22 mouse cellular contexts compared by ENCODE assay signal in genomic region chr5:92321631-92322400, GRCm38 (mm10). TPM values are rescaled to one million over a fixed set of nuclear protein-coding genes. Genes with fewer than 3 reads are reported as not detected.
DNase-seq lines count a peak whose midpoint lies in the region; ATAC-seq and TF ChIP-seq lines count a peak whose summit lies in the region.
"Had no signal": no experiment of that assay in that cellular context is flagged by ENCODE, and none has a peak within 500 bp of the region (broad histone marks: within the 10 kb centered on the region; RNA-seq: fewer than 3 reads in every experiment).

No protein-coding gene starts in this region.

- no peak for TF ChIP-seq EP300 in stomach, postnatal 0 days (optimal IDR thresholded peaks at IDR 0.05)

- H3K36me3 ChIP-seq in intestine, postnatal 0 days (ENCODE audit: control insufficient read depth, insufficient read depth): no peaks in the 10 kb centered on the region
- H3K36me3 ChIP-seq in stomach, postnatal 0 days (ENCODE audit: control insufficient read depth, insufficient read depth, low read length): no peaks in the 10 kb centered on the region
- no peaks in the 10 kb centered on the region for H3K36me3 ChIP-seq in hindbrain, embryonic 13.5 days
- H3K36me3 ChIP-seq: embryonic facial prominence, embryonic 12.5 days; heart, embryonic 13.5 days; liver, embryonic 15.5 days had no signal

- no peak overlapping the region for H3K4me3 ChIP-seq in lung, adult 2 months (replicated peaks; ENCODE audit: extremely low read depth, low read depth, low read length)
- no peak overlapping the region for H3K4me3 ChIP-seq in intestine, postnatal 0 days (ENCODE audit: low read depth, low read length)
- no peak overlapping the region for H3K4me3 ChIP-seq in stomach, postnatal 0 days (ENCODE audit: low read depth, low read length)
- H3K4me3 ChIP-seq in hindbrain, embryonic 13.5 days: no peak overlapping the region
- H3K4me3 ChIP-seq: embryonic facial prominence, embryonic 12.5 days; heart, embryonic 13.5 days; layer of hippocampus, adult 2 months; liver, embryonic 15.5 days had no signal

- WGBS in lung, adult 2 months: 48% methylated on average over 8 of the region's 8 CpGs
- WGBS in intestine, postnatal 0 days: 50% methylated on average over 8 of the region's 8 CpGs
- WGBS in stomach, postnatal 0 days: 35% methylated on average over 8 of the region's 8 CpGs
- 77% methylated on average over 8 of the region's 8 CpGs for WGBS in hindbrain, embryonic 13.5 days

- no peak for TF ChIP-seq POLR2A in lung, adult 2 months (IDR thresholded peaks at IDR 0.05; ENCODE audit: borderline replicate concordance, extremely low read depth, low read depth, low read length)

- H3K4me2 ChIP-seq in intestine, postnatal 0 days (replicated peaks; ENCODE audit: low read depth): no peak overlapping the region
- H3K4me2 ChIP-seq in stomach, postnatal 0 days (replicated peaks; ENCODE audit: low read depth): no peak overlapping the region
- no peak overlapping the region for H3K4me2 ChIP-seq in hindbrain, embryonic 13.5 days
- H3K4me2 ChIP-seq: embryonic facial prominence, embryonic 12.5 days; heart, embryonic 13.5 days; liver, embryonic 15.5 days had no signal

- TF ChIP-seq CTCF in lung, adult 2 months (IDR thresholded peaks at IDR 0.05; ENCODE audit: insufficient read depth, low read length): no peak
- peak; percentile 25 for TF ChIP-seq CTCF in intestine, postnatal 0 days (IDR thresholded peaks at IDR 0.05; ENCODE audit: low read depth)
- TF ChIP-seq CTCF in stomach, postnatal 0 days (IDR thresholded peaks at IDR 0.05; ENCODE audit: low read depth): peak; percentile 36; the same call in 1 of the 2 replicates

- H3K9me3 ChIP-seq in intestine, postnatal 0 days (ENCODE audit: control insufficient read depth): no peaks in the 10 kb centered on the region
- no peaks in the 10 kb centered on the region for H3K9me3 ChIP-seq in stomach, postnatal 0 days (ENCODE audit: control insufficient read depth, low read length)
- no peaks in the 10 kb centered on the region for H3K9me3 ChIP-seq in hindbrain, embryonic 13.5 days
- H3K9me3 ChIP-seq: embryonic facial prominence, embryonic 12.5 days; heart, embryonic 13.5 days; liver, embryonic 15.5 days had no signal

- no peaks in the 10 kb centered on the region for H3K27me3 ChIP-seq in intestine, postnatal 0 days (replicated peaks; ENCODE audit: control insufficient read depth, insufficient read depth, low read length)
- no peaks in the 10 kb centered on the region for H3K27me3 ChIP-seq in stomach, postnatal 0 days (ENCODE audit: control insufficient read depth, insufficient read depth, low read length)
- H3K27me3 ChIP-seq in hindbrain, embryonic 13.5 days: no peaks in the 10 kb centered on the region
- H3K27me3 ChIP-seq: embryonic facial prominence, embryonic 12.5 days; heart, embryonic 13.5 days had no signal

- H3K27ac ChIP-seq in intestine, postnatal 0 days (ENCODE audit: low read depth, low read length): no peak overlapping the region
- no peak overlapping the region for H3K27ac ChIP-seq in stomach, postnatal 0 days (replicated peaks)
- no peak overlapping the region for H3K27ac ChIP-seq in hindbrain, embryonic 13.5 days
- H3K27ac ChIP-seq: embryonic facial prominence, embryonic 12.5 days; heart, embryonic 13.5 days; hindbrain, postnatal 0 days; layer of hippocampus, adult 2 months; liver, embryonic 15.5 days; macrophage had no signal

- no peaks in the 10 kb centered on the region; the same call in none of the 2 replicates for H3K4me1 ChIP-seq in lung, adult 2 months (ENCODE audit: control insufficient read depth, insufficient read depth, low read length)
- no peaks in the 10 kb centered on the region for H3K4me1 ChIP-seq in intestine, postnatal 0 days (replicated peaks; ENCODE audit: control insufficient read depth, insufficient read depth, low read length)
- H3K4me1 ChIP-seq in stomach, postnatal 0 days (replicated peaks; ENCODE audit: control insufficient read depth, insufficient read depth): no peaks in the 10 kb centered on the region
- no peaks in the 10 kb centered on the region for H3K4me1 ChIP-seq in hindbrain, embryonic 13.5 days (replicated peaks)
- H3K4me1 ChIP-seq: embryonic facial prominence, embryonic 12.5 days had no signal

- no peak overlapping the region for H3K9ac ChIP-seq in intestine, postnatal 0 days (ENCODE audit: low read depth, low read length)
- no peak overlapping the region for H3K9ac ChIP-seq in stomach, postnatal 0 days (ENCODE audit: low read length)
- no peak overlapping the region for H3K9ac ChIP-seq in hindbrain, embryonic 13.5 days
- H3K9ac ChIP-seq: embryonic facial prominence, embryonic 12.5 days; heart, embryonic 13.5 days; liver, embryonic 15.5 days had no signal

- peak; percentile 6 for DNase-seq in kidney, adult 18-20 months
- no peak for DNase-seq in kidney, postnatal 36 days
- peak; percentile 9 for DNase-seq in lung, postnatal 36 days
- no peak for DNase-seq in lung, adult 2 months
- no peak for DNase-seq in stomach, postnatal 0 days (ENCODE audit: low spot score)
- DNase-seq in urinary bladder, postnatal 10 days (ENCODE audit: low spot score): no peak
- DNase-seq: cerebellum, adult 9-10 months; gastrocnemius, postnatal 25 days; heart, postnatal 36 days; midbrain, embryonic 14.5 days; retina, postnatal 1 day; thymus, postnatal 4 days had no signal

- ATAC-seq in intestine, postnatal 0 days: no peak
- ATAC-seq in stomach, postnatal 0 days (ENCODE audit: low FRiP score, low TSS enrichment): peak; percentile 42; the same call in 1 of the 2 replicates
- no peak for ATAC-seq in hindbrain, embryonic 13.5 days (ENCODE audit: low FRiP score)
- ATAC-seq: hindbrain, postnatal 0 days had no signal

RNA-seq across cellular contexts. Expression of gene Cxcl9, which starts 6.1 kb away (rescaled TPM):
- polyA plus RNA-seq in lung, adult 2 months (2012; rRNA removed): 1.8 and 3.0 TPM in 2 replicates
- 0.05 and 0.18 TPM in 2 replicates for polyA plus RNA-seq in intestine, postnatal 0 days (2015; fragmentation: Nextera tagmentation; extraction: Ambion mirVana)
- 0.11 TPM in 1 of 2 replicates, not detected in the other for polyA plus RNA-seq in stomach, postnatal 0 days (2015; fragmentation: Nextera tagmentation; extraction: Ambion mirVana)
- not detected in 2 replicates for polyA plus RNA-seq in hindbrain, embryonic 13.5 days (2015; fragmentation: Nextera tagmentation; extraction: Ambion mirVana)
- polyA plus RNA-seq: cortical plate, adult 2 months; embryonic facial prominence, embryonic 12.5 days; forebrain, embryonic 11.5 days; heart, embryonic 13.5 days; hindbrain, postnatal 0 days; liver, embryonic 15.5 days; midbrain, embryonic 14.5 days had no signal

RNA-seq across cellular contexts. Expression of gene Art3, which starts 9.8 kb away (rescaled TPM):
- 16.5 and 26.2 TPM in 2 replicates for polyA plus RNA-seq in lung, adult 2 months (2012; rRNA removed)
- polyA plus RNA-seq in intestine, postnatal 0 days (2015; fragmentation: Nextera tagmentation; extraction: Ambion mirVana): 12.7 and 13.5 TPM in 2 replicates
- 11.9 and 13.5 TPM in 2 replicates for polyA plus RNA-seq in stomach, postnatal 0 days (2015; fragmentation: Nextera tagmentation; extraction: Ambion mirVana)
- polyA plus RNA-seq in hindbrain, embryonic 13.5 days (2015; fragmentation: Nextera tagmentation; extraction: Ambion mirVana): 7.6 and 9.5 TPM in 2 replicates
- polyA plus RNA-seq: macrophage had no signal

RNA-seq across cellular contexts. Expression of gene Sdad1, which starts 11.5 kb away (rescaled TPM):
- polyA plus RNA-seq in lung, adult 2 months (2012; rRNA removed): 5.5 and 7.1 TPM in 2 replicates
- polyA plus RNA-seq in intestine, postnatal 0 days (2015; fragmentation: Nextera tagmentation; extraction: Ambion mirVana): 15.8 and 17.3 TPM in 2 replicates
- polyA plus RNA-seq in stomach, postnatal 0 days (2015; fragmentation: Nextera tagmentation; extraction: Ambion mirVana): 17.9 and 19.8 TPM in 2 replicates
- polyA plus RNA-seq in hindbrain, embryonic 13.5 days (2015; fragmentation: Nextera tagmentation; extraction: Ambion mirVana): 31.1 and 33.7 TPM in 2 replicates

RNA-seq across cellular contexts. Expression of gene Cxcl10, which starts 26.9 kb away (rescaled TPM):
- polyA plus RNA-seq in lung, adult 2 months (2012; rRNA removed): 2.2 and 3.0 TPM in 2 replicates
- polyA plus RNA-seq in intestine, postnatal 0 days (2015; fragmentation: Nextera tagmentation; extraction: Ambion mirVana): 2.0 and 2.2 TPM in 2 replicates
- 0.65 and 0.74 TPM in 2 replicates for polyA plus RNA-seq in stomach, postnatal 0 days (2015; fragmentation: Nextera tagmentation; extraction: Ambion mirVana)
- 0.21 and 0.30 TPM in 2 replicates for polyA plus RNA-seq in hindbrain, embryonic 13.5 days (2015; fragmentation: Nextera tagmentation; extraction: Ambion mirVana)

RNA-seq across cellular contexts. Expression of gene Naaa, which starts 43.8 kb away (rescaled TPM):
- 81.2 and 91.1 TPM in 2 replicates for polyA plus RNA-seq in lung, adult 2 months (2012; rRNA removed)
- polyA plus RNA-seq in intestine, postnatal 0 days (2015; fragmentation: Nextera tagmentation; extraction: Ambion mirVana): 19.8 and 22.4 TPM in 2 replicates
- polyA plus RNA-seq in stomach, postnatal 0 days (2015; fragmentation: Nextera tagmentation; extraction: Ambion mirVana): 16.4 and 17.0 TPM in 2 replicates
- 15.0 and 19.2 TPM in 2 replicates for polyA plus RNA-seq in hindbrain, embryonic 13.5 days (2015; fragmentation: Nextera tagmentation; extraction: Ambion mirVana)

Comparison
In these comparisons a context has a peak if more than half of its experiments do, and no peak if none do; other contexts are left out.
1. DNase-seq: peak in kidney, adult 18-20 months (single experiment) and lung, postnatal 36 days (single experiment); none in kidney, postnatal 36 days (0 of 2), lung, adult 2 months (single experiment), stomach, postnatal 0 days (single experiment) and urinary bladder, postnatal 10 days (single experiment).